Mouse (Mus musculus) embryonic facial prominence, embryonic 14.5 days (tissue): ENCODE measurements at regions not wholly inside any gene's neighbourhood (a gene's known extent, or its start where the extent isn't known, plus 50 kb on each side); places are given as distances from the start of the nearest gene placed in this dataset.

ENCODE experiments used
- ATAC-seq: fragments of 200-750 bp; cut with Nextera tagmentation; 2 replicates; pipeline ENCODE4 v1.8.0; 2017; ENCODE audit warnings: low read depth, moderate number of reproducible peaks, moderate TSS enrichment
- DNase-seq: peaks from one replicate; pipeline ENCODE4 v3.0.0-alpha.2; 2015; ENCODE audit warnings: low spot score
- H3K27ac ChIP-seq: fragments of 300-500 bp; sonication (generic); replicated peaks from 2 replicates; pipeline ENCODE4 v1.5.1; 2014; ENCODE audit warnings: low read depth, mild to moderate bottlenecking, low read length, moderate library complexity
- H3K27me3 ChIP-seq: fragments of 300-500 bp; sonication (generic); replicated peaks from 2 replicates; pipeline ENCODE4 v1.6.1; 2014; ENCODE audit warnings: low read length; ENCODE audit not compliant: control insufficient read depth, insufficient read depth
- H3K36me3 ChIP-seq: fragments of 300-500 bp; sonication (generic); 2 replicates; pipeline ENCODE4 v1.6.1; 2014; ENCODE audit warnings: low read length, mixed read lengths; ENCODE audit not compliant: control insufficient read depth, insufficient read depth
- H3K4me1 ChIP-seq: fragments of 300-500 bp; sonication (generic); 2 replicates; pipeline ENCODE4 v1.6.1; 2014; ENCODE audit warnings: antibody characterized with exemption, low read length; ENCODE audit not compliant: control insufficient read depth, insufficient read depth
- H3K4me2 ChIP-seq: fragments of 300-500 bp; sonication (generic); 2 replicates; pipeline ENCODE4 v1.6.1; 2014; ENCODE audit warnings: low read depth, mild to moderate bottlenecking, low read length, moderate library complexity, mixed read lengths
- H3K4me3 ChIP-seq: fragments of 300-500 bp; sonication (generic); 2 replicates; pipeline ENCODE4 v1.5.1; 2014; ENCODE audit warnings: low read depth, mild to moderate bottlenecking, low read length
- H3K9ac ChIP-seq: fragments of 300-500 bp; sonication (generic); 2 replicates; pipeline ENCODE4 v1.6.1; 2014; ENCODE audit warnings: low read depth, mild to moderate bottlenecking, low read length, moderate library complexity, mixed read lengths
- H3K9me3 ChIP-seq: fragments of 300-500 bp; sonication (generic); 2 replicates; pipeline ENCODE4 v1.6.1; 2016; ENCODE audit warnings: low read length; ENCODE audit not compliant: control insufficient read depth
- WGBS: fragments of 180-500 bp; shearing (Covaris S2); extraction: QIAGEN DNeasy Blood & Tissue Kit; methylation state at CpG from one replicate; pipeline ENCODE4 v1.1.7; 2014; 5-methylcytosine and 5-hydroxymethylcytosine counted together

GRCm38 (mm10) chr12:46036540-46037094 is 782.1 kb downstream of the Nova1 start:
- Histone ChIP-seq H3K36me3 (no peaks in the 10 kb centered on the region), H3K9ac (no peak overlapping the region), H3K27me3 (no peaks in the 10 kb centered on the region), H3K4me2 (no peak overlapping the region), H3K9me3 (no peaks in the 10 kb centered on the region), H3K27ac (no peak overlapping the region), H3K4me3 (no peak overlapping the region), H3K4me1 (peaks cover 5% of the 10 kb centered on the region; the same call in 1 of the 2 replicates)
- no peak for ATAC-seq
- WGBS = 73% methylated on average over 3 of the region's 3 CpGs
- no peak for DNase-seq

GRCm38 (mm10) chr12:46025266-46025665 is 793.5 kb downstream of the Nova1 start:
- no peak for DNase-seq
- no peaks in the 10 kb centered on the region for H3K27me3 ChIP-seq
- H3K4me3 ChIP-seq = no peak overlapping the region
- H3K36me3 ChIP-seq = no peaks in the 10 kb centered on the region
- no peaks in the 10 kb centered on the region for H3K9me3 ChIP-seq
- WGBS = 75% methylated on average over 5 of the region's 5 CpGs
- no peak overlapping the region for H3K9ac ChIP-seq
- no peaks in the 10 kb centered on the region for H3K4me1 ChIP-seq
- ATAC-seq = no peak
- H3K27ac ChIP-seq = no peak overlapping the region
- H3K4me2 ChIP-seq = no peak overlapping the region

- ATAC-seq (no peak), DNase-seq (no peak)
- Histone ChIP-seq H3K36me3 (no peaks in the 10 kb centered on the region), H3K4me2 (no peak overlapping the region), H3K9me3 (no peaks in the 10 kb centered on the region), H3K27ac (no peak overlapping the region), H3K4me3 (no peak overlapping the region), H3K4me1 (no peaks in the 10 kb centered on the region), H3K9ac (no peak overlapping the region), H3K27me3 (no peaks in the 10 kb centered on the region)
- WGBS = 75% methylated on average over 4 of the region's 4 CpGs
Measured at GRCm38 (mm10) chr12:46021546-46021910, 797.2 kb downstream of the Nova1 start.

- WGBS = 71% methylated on average over 6 of the region's 6 CpGs
- no peak overlapping the region for H3K27ac ChIP-seq
- no peaks in the 10 kb centered on the region for H3K9me3 ChIP-seq
- H3K4me2 ChIP-seq = no peak overlapping the region
- no peak for DNase-seq
- no peaks in the 10 kb centered on the region for H3K27me3 ChIP-seq
- H3K4me3 ChIP-seq = no peak overlapping the region
- no peaks in the 10 kb centered on the region for H3K4me1 ChIP-seq
- H3K9ac ChIP-seq = no peak overlapping the region
- 0 out of 2 replicates have a peak, but pooled peaks have one; percentile 41 for ATAC-seq
- H3K36me3 ChIP-seq = no peaks in the 10 kb centered on the region
Measured at GRCm38 (mm10) chr12:46020835-46021545, 797.7 kb downstream of the Nova1 start.

- H3K27ac ChIP-seq = no peak overlapping the region
- H3K36me3 ChIP-seq = no peaks in the 10 kb centered on the region
- H3K9me3 ChIP-seq = no peaks in the 10 kb centered on the region
- no peaks in the 10 kb centered on the region for H3K4me1 ChIP-seq
- H3K4me3 ChIP-seq = no peak overlapping the region
- ATAC-seq = no peak
- no peak overlapping the region for H3K9ac ChIP-seq
- no peaks in the 10 kb centered on the region for H3K27me3 ChIP-seq
- peak; percentile 2 for DNase-seq
- no peak overlapping the region for H3K4me2 ChIP-seq
Measured at GRCm38 (mm10) chr12:45977691-45978414, 840.9 kb downstream of the Nova1 start.

GRCm38 (mm10) chr12:45975780-45976179 is 842.9 kb downstream of the Nova1 start:
- Histone ChIP-seq H3K4me1 (no peaks in the 10 kb centered on the region), H3K27me3 (no peaks in the 10 kb centered on the region), H3K9ac (no peak overlapping the region), H3K36me3 (no peaks in the 10 kb centered on the region), H3K27ac (no peak overlapping the region), H3K4me3 (no peak overlapping the region), H3K4me2 (no peak overlapping the region), H3K9me3 (no peaks in the 10 kb centered on the region)
- ATAC-seq (no peak), DNase-seq (no peak)
- WGBS = 92% methylated on average over 2 of the region's 2 CpGs

- Histone ChIP-seq H3K4me2 (no peak overlapping the region), H3K4me1 (no peaks in the 10 kb centered on the region), H3K9me3 (no peaks in the 10 kb centered on the region), H3K9ac (no peak overlapping the region), H3K27ac (no peak overlapping the region), H3K27me3 (no peaks in the 10 kb centered on the region), H3K36me3 (no peaks in the 10 kb centered on the region), H3K4me3 (no peak overlapping the region)
- 70% methylated on average over 2 of the region's 2 CpGs for WGBS
- ATAC-seq = no peak
- no peak for DNase-seq
Measured at GRCm38 (mm10) chr12:45970472-45970871, 848.3 kb downstream of the Nova1 start.

- ATAC-seq = no peak
- Histone ChIP-seq H3K4me1 (no peaks in the 10 kb centered on the region), H3K4me3 (no peak overlapping the region), H3K4me2 (no peak overlapping the region), H3K9ac (no peak overlapping the region), H3K27me3 (no peaks in the 10 kb centered on the region), H3K9me3 (no peaks in the 10 kb centered on the region), H3K36me3 (no peaks in the 10 kb centered on the region), H3K27ac (no peak overlapping the region)
- DNase-seq = no peak
- WGBS = 74% methylated on average over 1 of the region's 1 CpGs
Measured at GRCm38 (mm10) chr12:45969881-45970280, 848.8 kb downstream of the Nova1 start.
